Mouse (Mus musculus): ENCODE results near the gene Rpl27. TPM values are rescaled to one million over a fixed set of nuclear protein-coding genes. Genes with fewer than 3 reads are reported as not detected.
"Not testable (repeated sequence)": the region's sequence is repeated elsewhere in the genome, so short reads cannot be mapped to it uniquely, and the experiment has no call there.

Gene Rpl27
- polyA plus RNA-seq, 1 experiment, result 702 TPM

DNA sequence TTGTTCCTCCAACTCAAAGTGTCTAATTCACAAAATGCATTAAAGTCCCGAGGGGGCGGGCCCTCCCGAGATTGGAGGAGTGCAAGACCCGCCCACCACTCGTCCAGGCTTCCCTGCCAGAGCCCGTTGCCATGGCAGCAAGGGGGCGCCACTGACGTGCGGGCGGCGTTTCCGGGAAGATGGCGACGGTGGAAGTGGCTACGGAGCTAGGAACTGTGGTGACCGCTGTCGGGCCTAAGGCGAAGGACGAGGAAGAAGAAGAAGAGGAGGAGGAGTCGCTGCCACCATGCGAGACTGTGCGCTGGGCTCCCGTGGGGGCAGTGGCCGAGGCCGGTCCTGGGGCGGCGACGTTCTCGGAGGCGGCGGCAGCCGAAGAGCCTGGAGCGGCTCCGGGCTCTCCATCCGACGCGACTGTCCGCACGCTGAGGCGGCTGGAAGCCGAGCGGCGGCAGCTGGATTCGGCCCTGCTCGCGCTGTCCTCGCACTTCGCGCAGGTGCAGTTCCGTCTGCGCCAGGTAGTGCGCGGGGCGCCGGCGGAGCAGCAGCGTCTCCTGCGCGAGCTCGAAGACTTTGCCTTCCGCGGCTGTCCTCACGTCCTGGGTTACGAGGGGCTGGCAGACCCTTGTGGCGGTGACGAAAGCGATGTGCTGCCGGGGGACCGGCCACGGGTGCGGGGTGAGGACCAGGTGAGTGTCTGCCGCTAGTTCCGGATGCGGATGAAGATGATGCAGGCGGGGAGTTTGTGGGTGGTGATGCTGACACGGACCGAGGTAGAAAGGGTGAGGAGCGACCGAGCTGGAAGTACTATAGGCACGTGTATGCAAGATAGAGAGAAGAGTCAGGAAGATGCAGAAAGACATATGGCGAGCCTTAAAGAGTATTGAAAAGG lies 16.9 kb upstream of the Rpl27 start, which contains the start of the genes Rundc1 and Ptges3l:
TSS of gene Rundc1 (plus strand) at position 161 of the 889 bp plus-strand sequence.
TSS of gene Ptges3l (minus strand) at position 409 of the 889 bp plus-strand sequence.
- peak within 1 kb of the TSS; percentile 90 for H3K27ac ChIP-seq (ENCODE audit: insufficient read depth, low read length)
- peak within 1 kb of the TSS; percentile 81 for H3K4me3 ChIP-seq (ENCODE audit: insufficient read depth, low read length)
- peak; percentile 78 for TF ChIP-seq POLR2A (IDR thresholded peaks at IDR 0.05; ENCODE audit: low read depth, low read length)
- peak; percentile 11; the same call in 1 of the 2 replicates for TF ChIP-seq CTCF (IDR thresholded peaks at IDR 0.05; ENCODE audit: borderline replicate concordance, insufficient read depth, low read length)
- H3K4me1 ChIP-seq (ENCODE audit: control insufficient read depth, insufficient read depth, low read length), result peaks cover 2% of the 10 kb centered on the region; the same call in 1 of the 2 replicates

- peak overlapping the region; percentile 81 for H3K4me3 ChIP-seq (ENCODE audit: insufficient read depth, low read length)
- no peak overlapping the region for H3K27ac ChIP-seq (ENCODE audit: insufficient read depth, low read length)
- H3K4me1 ChIP-seq (ENCODE audit: control insufficient read depth, insufficient read depth, low read length), result peaks cover 2% of the 10 kb centered on the region; the same call in 1 of the 2 replicates
- TF ChIP-seq CTCF (IDR thresholded peaks at IDR 0.05; ENCODE audit: borderline replicate concordance, insufficient read depth, low read length), result no peak
- TF ChIP-seq POLR2A (IDR thresholded peaks at IDR 0.05; ENCODE audit: low read depth, low read length), result no peak
Observed at GRCm38 (mm10) chr11:101426165-101426564, 15.9 kb upstream of the Rpl27 start.

DNA sequence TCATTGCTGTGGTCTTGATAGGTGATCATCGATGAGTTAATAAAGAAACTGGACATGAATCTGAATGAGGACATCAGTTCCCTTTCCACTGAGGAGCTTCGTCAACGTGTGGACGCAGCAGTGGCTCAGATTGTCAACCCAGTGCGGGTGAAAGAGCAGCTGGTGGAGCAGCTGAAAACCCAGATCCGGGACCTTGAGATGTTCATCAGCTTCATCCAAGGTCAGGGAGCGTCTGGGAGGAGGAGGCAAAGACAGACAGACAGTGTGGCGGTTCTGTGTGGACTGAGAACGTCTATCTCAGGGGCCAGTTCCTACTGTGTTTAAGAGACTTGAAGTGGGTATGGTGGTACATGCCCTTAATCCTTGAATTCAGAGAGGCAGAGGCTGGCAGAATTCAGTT lies 10.8 kb upstream of the Rpl27 start:
- TF ChIP-seq POLR2A (IDR thresholded peaks at IDR 0.05; ENCODE audit: low read depth, low read length) (no peak), CTCF (IDR thresholded peaks at IDR 0.05; ENCODE audit: borderline replicate concordance, insufficient read depth, low read length) (no peak)
- H3K27ac ChIP-seq (ENCODE audit: insufficient read depth, low read length), result no peak overlapping the region
- no peaks in the 10 kb centered on the region for H3K4me1 ChIP-seq (ENCODE audit: control insufficient read depth, insufficient read depth, low read length)
- no peak overlapping the region for H3K4me3 ChIP-seq (ENCODE audit: insufficient read depth, low read length)

DNA sequence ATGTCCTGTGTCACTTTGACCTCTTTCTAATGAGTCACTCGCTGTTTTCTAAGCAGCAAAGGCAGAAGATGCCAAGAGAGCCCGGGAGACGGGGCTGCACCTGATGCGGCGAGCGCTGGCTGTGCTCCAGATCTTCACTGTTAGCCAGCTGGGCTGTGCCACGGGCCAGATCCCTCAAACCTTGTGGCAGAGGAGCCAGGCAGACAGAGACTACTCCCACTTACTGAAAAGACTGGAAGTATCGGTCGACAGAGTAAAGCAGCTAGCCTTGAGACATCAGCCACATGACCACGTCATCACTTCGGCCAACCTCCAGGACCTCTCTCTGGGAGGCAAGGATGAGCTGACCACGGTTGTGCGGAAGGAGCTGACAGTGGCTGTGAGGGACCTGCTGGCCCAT lies 8.7 kb upstream of the Rpl27 start:
- Histone ChIP-seq H3K4me3 (ENCODE audit: insufficient read depth, low read length) (no peak overlapping the region), H3K4me1 (ENCODE audit: control insufficient read depth, insufficient read depth, low read length) (no peaks in the 10 kb centered on the region), H3K27ac (ENCODE audit: insufficient read depth, low read length) (no peak overlapping the region)
- TF ChIP-seq CTCF (IDR thresholded peaks at IDR 0.05; ENCODE audit: borderline replicate concordance, insufficient read depth, low read length), result no peak

- Histone ChIP-seq H3K27ac (ENCODE audit: insufficient read depth, low read length) (no peak overlapping the region), H3K4me1 (ENCODE audit: control insufficient read depth, insufficient read depth, low read length) (no peaks in the 10 kb centered on the region), H3K4me3 (ENCODE audit: insufficient read depth, low read length) (no peak overlapping the region)
- TF ChIP-seq CTCF (IDR thresholded peaks at IDR 0.05; ENCODE audit: borderline replicate concordance, insufficient read depth, low read length) (no peak), POLR2A (IDR thresholded peaks at IDR 0.05; ENCODE audit: low read depth, low read length) (no peak)
Observed at GRCm38 (mm10) chr11:101435831-101436230, 6.3 kb upstream of the Rpl27 start.

DNA sequence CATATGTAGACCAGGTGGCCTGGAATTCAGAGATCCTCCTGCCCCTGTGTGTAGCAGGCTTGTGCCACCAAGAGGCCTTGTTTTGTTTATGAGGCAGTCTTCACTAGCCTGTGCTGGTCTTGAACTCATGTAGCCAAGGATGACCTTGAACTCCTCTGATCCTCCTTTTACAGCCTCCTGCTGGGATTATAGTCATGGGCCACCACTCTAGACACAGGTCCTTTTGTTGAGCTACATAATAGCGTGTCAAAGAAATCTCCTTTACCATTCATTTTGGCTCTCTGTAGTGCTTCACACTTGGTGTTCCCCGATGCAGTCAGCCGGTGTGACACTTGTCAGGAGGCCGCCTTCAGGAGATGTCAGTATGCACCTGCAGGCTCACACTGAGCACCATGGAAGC lies 5.2 kb upstream of the Rpl27 start:
- Histone ChIP-seq H3K4me1 (ENCODE audit: control insufficient read depth, insufficient read depth, low read length) (no peaks in the 10 kb centered on the region), H3K4me3 (ENCODE audit: insufficient read depth, low read length) (no peak overlapping the region), H3K27ac (ENCODE audit: insufficient read depth, low read length) (no peak overlapping the region)
- no peak for TF ChIP-seq CTCF (IDR thresholded peaks at IDR 0.05; ENCODE audit: borderline replicate concordance, insufficient read depth, low read length)
- no peak for TF ChIP-seq POLR2A (IDR thresholded peaks at IDR 0.05; ENCODE audit: low read depth, low read length)

- not testable (repeated sequence) for H3K4me1 ChIP-seq (ENCODE audit: control insufficient read depth, insufficient read depth, low read length); H3K27ac ChIP-seq (ENCODE audit: insufficient read depth, low read length); H3K4me3 ChIP-seq (ENCODE audit: insufficient read depth, low read length)
Observed at GRCm38 (mm10) chr11:101438006-101438405, 4.1 kb upstream of the Rpl27 start.

- H3K4me1 ChIP-seq (ENCODE audit: control insufficient read depth, insufficient read depth, low read length), result not testable (repeated sequence)
Observed at GRCm38 (mm10) chr11:101441450-101442126, 510 bp upstream of the Rpl27 start.

DNA sequence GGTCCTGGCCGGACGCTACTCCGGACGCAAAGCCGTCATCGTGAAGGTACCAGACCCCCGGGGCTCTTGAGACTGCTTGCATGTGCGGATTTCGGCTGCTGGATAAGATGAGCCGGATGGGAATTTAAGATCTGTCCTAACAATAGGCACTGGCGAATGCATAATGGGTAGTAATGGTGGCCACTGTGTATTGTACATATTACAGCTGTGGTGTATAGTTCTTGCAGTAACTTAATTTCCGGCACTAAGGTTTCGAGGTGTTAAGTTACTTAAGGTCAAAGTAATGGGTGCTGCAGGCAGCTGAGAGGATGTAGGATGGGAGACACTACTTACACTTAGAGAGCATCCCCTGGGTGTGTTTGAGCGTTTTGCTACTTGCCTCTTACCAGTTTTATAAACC lies 662 bp downstream of the Rpl27 start:
- TF ChIP-seq CTCF (IDR thresholded peaks at IDR 0.05; ENCODE audit: borderline replicate concordance, insufficient read depth, low read length) (no peak), POLR2A (IDR thresholded peaks at IDR 0.05; ENCODE audit: low read depth, low read length) (no peak)
- Histone ChIP-seq H3K27ac (ENCODE audit: insufficient read depth, low read length) (peak overlapping the region; percentile 45), H3K4me1 (ENCODE audit: control insufficient read depth, insufficient read depth, low read length) (no peaks in the 10 kb centered on the region)

More at GRCm38 (mm10) chr11:101441450-101442126, 510 bp upstream of the Rpl27 start:
- not testable (repeated sequence) for H3K4me3 ChIP-seq (ENCODE audit: insufficient read depth, low read length); H3K27ac ChIP-seq (ENCODE audit: insufficient read depth, low read length)

GRCm38 (mm10) chr11:101446319-101446718 lies 4.2 kb downstream of the Rpl27 start:
- no peak overlapping the region for H3K27ac ChIP-seq (ENCODE audit: insufficient read depth, low read length)
- no peak overlapping the region for H3K4me3 ChIP-seq (ENCODE audit: insufficient read depth, low read length)
- peaks cover 2% of the 10 kb centered on the region; the same call in 1 of the 2 replicates for H3K4me1 ChIP-seq (ENCODE audit: control insufficient read depth, insufficient read depth, low read length)
- no peak for TF ChIP-seq CTCF (IDR thresholded peaks at IDR 0.05; ENCODE audit: borderline replicate concordance, insufficient read depth, low read length)
- TF ChIP-seq POLR2A (IDR thresholded peaks at IDR 0.05; ENCODE audit: low read depth, low read length), result peak; percentile 46; the same call in 1 of the 2 replicates

More for the DNA sequence above, 662 bp downstream of the Rpl27 start:
- H3K4me3 ChIP-seq (ENCODE audit: insufficient read depth, low read length), result peak overlapping the region; percentile 100

- not testable (repeated sequence) for H3K27ac ChIP-seq (ENCODE audit: insufficient read depth, low read length); H3K4me1 ChIP-seq (ENCODE audit: control insufficient read depth, insufficient read depth, low read length); H3K4me3 ChIP-seq (ENCODE audit: insufficient read depth, low read length)
Observed at GRCm38 (mm10) chr11:101446860-101447259, 4.8 kb downstream of the Rpl27 start.

Data from embryonic fibroblast, embryonic 13.5 days (primary cell).